Mouse (Mus musculus) erythroblast, embryonic 14.5 days (primary cell): Measurements from ENCODE around the gene Gmppb.

Experiments
- GATA1 ChIP-seq: IDR thresholded peaks from 2 replicates; pipeline ENCODE4 v1.6.1; 2012; ENCODE audit warnings: low read length, inconsistent platforms, mixed read lengths
- TAL1 ChIP-seq: IDR thresholded peaks from 3 replicates; pipeline ENCODE4 v1.6.1; 2012; ENCODE audit warnings: low read length, inconsistent platforms, mixed read lengths

GRCm38 (mm10) chr9:108002778-108003530, 46.1 kb upstream of the Gmppb start:
- TF ChIP-seq GATA1 (no peak), TAL1 (no peak)
